Mouse (Mus musculus) G1E (cell line): ENCODE data around the gene Mrpl24.
"Not testable (repeated sequence)": the region's sequence is repeated elsewhere in the genome, so short reads cannot be mapped to it uniquely, and the experiment has no call there.

Experiments used
- CTCF ChIP-seq: IDR thresholded peaks from 2 replicates; pipeline ENCODE4 v1.5.1; 2012; ENCODE audit warnings: low read depth, low read length, inconsistent platforms, mixed read lengths
- GATA1 ChIP-seq: IDR thresholded peaks from 2 replicates; pipeline ENCODE4 v1.6.1; 2012; ENCODE audit warnings: borderline replicate concordance, low read length, inconsistent platforms, mixed read lengths
- GATA2 ChIP-seq: IDR thresholded peaks from 2 replicates; pipeline ENCODE4 v1.6.1; 2012; ENCODE audit warnings: low read depth, low read length, inconsistent platforms, borderline replicate concordance
- TAL1 ChIP-seq: conservative IDR thresholded peaks from 2 replicates; pipeline ENCODE4 v1.6.1; 2012; ENCODE audit warnings: low read depth, low read length, inconsistent platforms, mixed read lengths

GRCm38 (mm10) chr3:87887400-87887799 lies 31.9 kb upstream of the Mrpl24 start:
- not testable (repeated sequence) for TF ChIP-seq CTCF, GATA1, TAL1, GATA2
